Mouse (Mus musculus): ENCODE measurements around the gene Mast4. TPM values are rescaled to one million over a fixed set of nuclear protein-coding genes. Genes with fewer than 3 reads are reported as not detected.

Gene Mast4
- polyA plus RNA-seq, 1 experiment: 10.4 TPM

DNA sequence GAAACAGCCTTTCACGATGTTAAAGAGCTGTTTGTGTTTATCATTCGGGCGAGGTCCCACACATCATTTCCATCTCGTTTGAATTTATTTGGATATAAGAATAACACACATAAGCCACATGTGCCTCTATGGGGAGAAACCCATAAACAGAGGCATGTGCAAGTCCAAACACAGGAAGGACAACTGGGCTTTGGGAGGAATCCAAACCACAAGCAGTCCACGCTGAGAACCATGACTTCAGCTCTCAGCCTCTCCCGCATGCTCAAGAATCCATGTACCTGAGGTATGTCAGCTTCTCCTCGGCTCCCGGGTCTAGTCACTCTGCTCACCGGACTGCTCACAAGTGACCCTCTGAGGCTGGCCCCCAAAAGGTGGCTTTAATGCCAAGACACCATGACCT is 30.5 kb downstream of the Mast4 start:
- TF ChIP-seq CTCF (IDR thresholded peaks at IDR 0.05; ENCODE audit: borderline replicate concordance, control insufficient read depth, extremely low read depth, insufficient read depth, low read length, poor library complexity): no peak
- no peak for TF ChIP-seq POLR2A (IDR thresholded peaks at IDR 0.05; ENCODE audit: control insufficient read depth, extremely low read depth, insufficient read depth, low read length, poor library complexity)
- 73% methylated on average over 9 of the region's 9 CpGs for WGBS
- no peaks in the 10 kb centered on the region for H3K4me1 ChIP-seq (replicated peaks; ENCODE audit: control insufficient read depth, insufficient read depth, low read length)
- H3K36me3 ChIP-seq (ENCODE audit: control insufficient read depth, insufficient read depth, low read length): no peaks in the 10 kb centered on the region
- no peak for DNase-seq
- H3K27me3 ChIP-seq (ENCODE audit: control insufficient read depth, insufficient read depth, low read length): no peaks in the 10 kb centered on the region
- no peak overlapping the region for H3K4me3 ChIP-seq (ENCODE audit: control insufficient read depth, insufficient read depth, low read length)
- H3K27ac ChIP-seq (ENCODE audit: control insufficient read depth, insufficient read depth, low read length): no peak overlapping the region

DNA sequence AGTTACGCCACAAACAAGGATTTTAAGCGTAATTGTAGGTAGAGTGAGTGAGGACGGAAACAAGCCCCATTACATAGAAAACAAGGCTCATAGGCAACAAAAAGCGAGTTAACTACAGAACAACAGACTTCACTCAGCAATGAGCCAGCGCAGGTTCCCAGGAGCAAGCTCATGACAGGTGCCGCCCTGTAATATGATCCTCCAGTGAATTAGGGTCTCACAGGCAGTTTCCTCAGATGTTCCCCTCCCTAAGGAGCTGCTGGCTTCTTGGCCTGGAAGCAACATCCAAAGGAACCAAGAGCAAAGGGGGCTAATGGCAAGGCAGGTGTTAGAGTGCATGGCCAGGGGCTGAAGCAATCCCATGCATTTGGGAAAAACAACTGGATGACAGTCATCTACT is 31.8 kb downstream of the Mast4 start:
- WGBS: 94% methylated on average over 6 of the region's 6 CpGs
- Histone ChIP-seq H3K4me3 (ENCODE audit: control insufficient read depth, insufficient read depth, low read length) (no peak overlapping the region), H3K4me1 (replicated peaks; ENCODE audit: control insufficient read depth, insufficient read depth, low read length) (no peaks in the 10 kb centered on the region), H3K27me3 (ENCODE audit: control insufficient read depth, insufficient read depth, low read length) (no peaks in the 10 kb centered on the region), H3K36me3 (ENCODE audit: control insufficient read depth, insufficient read depth, low read length) (no peaks in the 10 kb centered on the region), H3K27ac (ENCODE audit: control insufficient read depth, insufficient read depth, low read length) (no peak overlapping the region)
- DNase-seq: no peak
- no peak for TF ChIP-seq CTCF (IDR thresholded peaks at IDR 0.05; ENCODE audit: borderline replicate concordance, control insufficient read depth, extremely low read depth, insufficient read depth, low read length, poor library complexity)
- no peak for TF ChIP-seq POLR2A (IDR thresholded peaks at IDR 0.05; ENCODE audit: control insufficient read depth, extremely low read depth, insufficient read depth, low read length, poor library complexity)

- no peak for DNase-seq
- Histone ChIP-seq H3K27me3 (ENCODE audit: control insufficient read depth, insufficient read depth, low read length) (no peaks in the 10 kb centered on the region), H3K4me1 (replicated peaks; ENCODE audit: control insufficient read depth, insufficient read depth, low read length) (no peaks in the 10 kb centered on the region), H3K36me3 (ENCODE audit: control insufficient read depth, insufficient read depth, low read length) (no peaks in the 10 kb centered on the region), H3K4me3 (ENCODE audit: control insufficient read depth, insufficient read depth, low read length) (no peak overlapping the region), H3K27ac (ENCODE audit: control insufficient read depth, insufficient read depth, low read length) (no peak overlapping the region)
- TF ChIP-seq CTCF (IDR thresholded peaks at IDR 0.05; ENCODE audit: borderline replicate concordance, control insufficient read depth, extremely low read depth, insufficient read depth, low read length, poor library complexity) (no peak), POLR2A (IDR thresholded peaks at IDR 0.05; ENCODE audit: control insufficient read depth, extremely low read depth, insufficient read depth, low read length, poor library complexity) (no peak)
- WGBS: over 99% methylated on average over 2 of the region's 2 CpGs
These were observed 32.2 kb downstream of the Mast4 start for GRCm38 (mm10) chr13:103302077-103302476.

DNA sequence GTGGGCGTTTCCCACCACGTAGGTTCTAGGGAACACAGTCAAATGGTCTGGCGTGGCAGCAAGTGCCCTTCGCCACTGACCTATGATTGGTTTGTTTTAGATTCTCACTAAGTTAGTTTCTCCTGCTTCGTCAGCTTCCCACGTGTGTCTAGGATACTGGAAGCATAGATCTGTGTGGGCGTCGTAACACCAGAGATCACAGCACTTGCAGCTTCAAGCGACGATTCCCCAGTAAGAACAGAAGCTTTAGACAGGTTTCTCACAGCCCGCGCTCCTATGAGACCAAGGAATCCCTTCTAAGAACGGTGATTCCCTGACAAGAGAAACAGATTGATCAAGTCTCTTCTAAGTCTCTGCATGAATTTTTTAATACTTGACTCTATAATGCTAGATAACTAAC is 39.9 kb downstream of the Mast4 start:
- DNase-seq: no peak
- no peaks in the 10 kb centered on the region for H3K4me1 ChIP-seq (replicated peaks; ENCODE audit: control insufficient read depth, insufficient read depth, low read length)
- H3K27me3 ChIP-seq (ENCODE audit: control insufficient read depth, insufficient read depth, low read length): no peaks in the 10 kb centered on the region
- WGBS: 95% methylated on average over 13 of the region's 13 CpGs
- no peak overlapping the region for H3K27ac ChIP-seq (ENCODE audit: control insufficient read depth, insufficient read depth, low read length)
- no peak for TF ChIP-seq POLR2A (IDR thresholded peaks at IDR 0.05; ENCODE audit: control insufficient read depth, extremely low read depth, insufficient read depth, low read length, poor library complexity)
- no peaks in the 10 kb centered on the region for H3K36me3 ChIP-seq (ENCODE audit: control insufficient read depth, insufficient read depth, low read length)
- H3K4me3 ChIP-seq (ENCODE audit: control insufficient read depth, insufficient read depth, low read length): no peak overlapping the region

- no peak for DNase-seq
- TF ChIP-seq CTCF (IDR thresholded peaks at IDR 0.05; ENCODE audit: borderline replicate concordance, control insufficient read depth, extremely low read depth, insufficient read depth, low read length, poor library complexity): no peak
- 90% methylated on average over 1 of the region's 1 CpGs for WGBS
- H3K27me3 ChIP-seq (ENCODE audit: control insufficient read depth, insufficient read depth, low read length): no peaks in the 10 kb centered on the region
- no peak overlapping the region for H3K27ac ChIP-seq (ENCODE audit: control insufficient read depth, insufficient read depth, low read length)
- no peaks in the 10 kb centered on the region for H3K36me3 ChIP-seq (ENCODE audit: control insufficient read depth, insufficient read depth, low read length)
- H3K4me1 ChIP-seq (replicated peaks; ENCODE audit: control insufficient read depth, insufficient read depth, low read length): no peaks in the 10 kb centered on the region
- H3K4me3 ChIP-seq (ENCODE audit: control insufficient read depth, insufficient read depth, low read length): no peak overlapping the region
These were observed 41.2 kb downstream of the Mast4 start for GRCm38 (mm10) chr13:103293121-103293520.

GRCm38 (mm10) chr13:103291098-103291497 is 43.2 kb downstream of the Mast4 start:
- WGBS: 85% methylated on average over 4 of the region's 4 CpGs
- no peak for DNase-seq
- Histone ChIP-seq H3K27me3 (ENCODE audit: control insufficient read depth, insufficient read depth, low read length) (no peaks in the 10 kb centered on the region), H3K4me1 (replicated peaks; ENCODE audit: control insufficient read depth, insufficient read depth, low read length) (no peaks in the 10 kb centered on the region), H3K27ac (ENCODE audit: control insufficient read depth, insufficient read depth, low read length) (no peak overlapping the region), H3K4me3 (ENCODE audit: control insufficient read depth, insufficient read depth, low read length) (no peak overlapping the region), H3K36me3 (ENCODE audit: control insufficient read depth, insufficient read depth, low read length) (no peaks in the 10 kb centered on the region)
- TF ChIP-seq CTCF (IDR thresholded peaks at IDR 0.05; ENCODE audit: borderline replicate concordance, control insufficient read depth, extremely low read depth, insufficient read depth, low read length, poor library complexity): no peak
- TF ChIP-seq POLR2A (IDR thresholded peaks at IDR 0.05; ENCODE audit: control insufficient read depth, extremely low read depth, insufficient read depth, low read length, poor library complexity): no peak

DNA sequence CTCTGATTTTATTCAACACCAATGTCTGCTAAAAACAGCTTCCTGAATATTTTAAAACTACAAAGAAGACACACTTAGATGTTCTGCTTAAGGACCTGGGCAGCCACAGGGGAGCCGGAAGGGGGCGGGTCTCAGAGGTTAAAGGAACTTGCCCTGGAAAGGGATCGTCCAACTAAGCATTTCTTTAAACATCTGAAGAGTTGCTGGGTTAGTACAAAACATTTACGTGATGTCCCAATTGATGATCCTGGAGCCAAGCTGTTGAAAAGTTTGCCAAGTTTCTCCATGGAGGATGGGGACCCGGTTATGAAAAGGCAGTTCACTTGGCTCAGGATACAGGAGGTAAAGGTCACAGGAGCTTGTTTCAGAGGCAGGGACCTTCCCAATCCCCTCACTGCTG is 48.5 kb downstream of the Mast4 start:
- H3K27me3 ChIP-seq (ENCODE audit: control insufficient read depth, insufficient read depth, low read length): no peaks in the 10 kb centered on the region
- no peak for TF ChIP-seq CTCF (IDR thresholded peaks at IDR 0.05; ENCODE audit: borderline replicate concordance, control insufficient read depth, extremely low read depth, insufficient read depth, low read length, poor library complexity)
- H3K4me1 ChIP-seq (replicated peaks; ENCODE audit: control insufficient read depth, insufficient read depth, low read length): no peaks in the 10 kb centered on the region
- H3K4me3 ChIP-seq (ENCODE audit: control insufficient read depth, insufficient read depth, low read length): no peak overlapping the region
- 89% methylated on average over 5 of the region's 5 CpGs for WGBS
- H3K36me3 ChIP-seq (ENCODE audit: control insufficient read depth, insufficient read depth, low read length): no peaks in the 10 kb centered on the region
- DNase-seq: no peak
- no peak overlapping the region for H3K27ac ChIP-seq (ENCODE audit: control insufficient read depth, insufficient read depth, low read length)

All from thymus, adult 2 months (tissue).